Mouse (Mus musculus) granulocyte monocyte progenitor cell, adult 5-6 weeks (primary cell): ENCODE measurements at regions not wholly inside any gene's neighbourhood (a gene's known extent, or its start where the extent isn't known, plus 50 kb on each side); places are given as distances from the start of the nearest gene placed in this dataset.
"Not testable (repeated sequence)": the region's sequence is repeated elsewhere in the genome, so short reads cannot be mapped to it uniquely, and the experiment has no call there.

ENCODE experiments used
- ATAC-seq: replicated peaks from 2 replicates; pipeline ENCODE4 v1.8.0; 2016; ENCODE audit warnings: mild to moderate bottlenecking, moderate TSS enrichment, inconsistent platforms; ENCODE audit not compliant: poor library complexity, severe bottlenecking

DNA sequence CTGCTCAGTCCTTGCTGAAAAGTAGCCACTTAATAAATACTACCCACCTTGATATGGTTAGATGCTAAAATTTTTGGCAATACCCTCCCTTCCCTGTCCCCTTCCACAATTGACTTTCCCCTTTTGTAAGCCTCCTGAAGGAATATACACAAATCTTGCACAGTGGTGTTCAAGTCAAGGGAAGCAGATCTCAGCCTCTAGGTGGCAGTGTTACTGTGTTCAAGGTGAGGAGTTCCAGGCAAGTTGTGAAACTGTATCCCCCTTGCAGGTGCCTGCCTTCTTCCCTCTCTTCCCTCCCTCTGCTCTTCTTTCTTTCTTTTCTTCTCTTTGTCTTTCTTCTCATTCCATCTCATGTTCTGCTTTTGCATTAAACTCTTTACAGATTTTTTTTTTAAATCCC is 239.1 kb downstream of the Sec16b start:
- ATAC-seq = peak; percentile 33; the same call in 1 of the 2 replicates

DNA sequence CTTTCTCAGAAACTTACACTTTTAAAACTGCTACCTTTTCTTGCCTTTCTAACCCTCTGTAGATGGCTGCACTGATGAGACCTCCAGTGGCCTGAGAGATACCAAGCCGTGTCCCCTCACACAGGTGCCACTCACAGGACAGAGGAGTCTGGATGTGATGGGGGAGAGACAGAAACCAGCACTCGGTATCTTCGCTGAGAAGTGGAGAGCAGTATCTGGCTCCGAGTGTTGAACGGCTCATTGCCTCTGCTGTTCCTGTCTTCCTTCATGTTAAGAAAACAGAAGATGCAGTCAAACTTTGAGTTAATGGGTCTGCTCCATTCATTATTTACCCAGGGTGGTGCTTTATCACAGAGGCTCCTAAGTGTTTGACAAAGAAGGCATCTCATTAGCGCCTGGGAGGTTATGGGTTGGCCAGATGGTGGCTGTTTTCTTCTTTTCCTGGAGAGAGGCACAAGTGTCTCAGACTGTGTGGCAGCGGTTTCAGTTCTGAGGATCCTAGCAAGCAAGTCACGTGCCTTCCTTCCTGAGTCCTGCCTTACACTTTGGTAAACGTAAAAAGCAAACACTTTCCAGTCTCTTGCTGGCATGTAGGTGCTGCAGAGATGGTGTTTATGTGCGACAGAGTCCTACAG is 248.6 kb downstream of the Sec16b start:
- no peak for ATAC-seq

- no peak for ATAC-seq
These were observed 250.4 kb downstream of the Sec16b start for GRCm38 (mm10) chr1:157756977-157757376.

- ATAC-seq = no peak
These were observed 251.8 kb downstream of the Sec16b start for GRCm38 (mm10) chr1:157758337-157758736.

GRCm38 (mm10) chr1:157768201-157768600 is 261.7 kb downstream of the Sec16b start:
- ATAC-seq = no peak

- ATAC-seq = no peak
These were observed 291.2 kb downstream of the Sec16b start for GRCm38 (mm10) chr1:157797711-157798110.

- no peak for ATAC-seq
These were observed 292.3 kb downstream of the Sec16b start for GRCm38 (mm10) chr1:157798561-157799553.

DNA sequence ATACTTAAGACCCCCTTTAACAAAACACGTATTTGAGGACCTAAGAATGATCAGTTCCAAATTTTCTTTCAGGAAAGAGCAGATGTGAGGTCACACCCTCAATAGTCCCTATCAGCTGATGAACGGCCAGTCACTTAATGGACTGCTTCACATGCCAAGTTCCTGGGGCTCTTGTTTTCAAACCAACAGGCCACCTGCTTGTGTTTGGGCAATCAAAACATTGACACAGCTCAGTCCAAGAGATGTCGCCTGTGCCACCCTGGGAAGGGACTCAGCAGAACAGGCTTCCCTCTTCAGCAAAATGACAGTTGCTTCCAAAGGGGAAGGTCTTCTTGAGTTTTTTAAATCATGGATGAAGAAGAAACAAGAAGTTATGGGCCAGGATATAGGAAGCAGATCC is 294.6 kb downstream of the Sec16b start:
- ATAC-seq = no peak

GRCm38 (mm10) chr1:157804229-157804628 is 297.7 kb downstream of the Sec16b start:
- ATAC-seq = no peak

- no peak for ATAC-seq
These were observed 299.8 kb downstream of the Sec16b start for GRCm38 (mm10) chr1:157806296-157806695.

DNA sequence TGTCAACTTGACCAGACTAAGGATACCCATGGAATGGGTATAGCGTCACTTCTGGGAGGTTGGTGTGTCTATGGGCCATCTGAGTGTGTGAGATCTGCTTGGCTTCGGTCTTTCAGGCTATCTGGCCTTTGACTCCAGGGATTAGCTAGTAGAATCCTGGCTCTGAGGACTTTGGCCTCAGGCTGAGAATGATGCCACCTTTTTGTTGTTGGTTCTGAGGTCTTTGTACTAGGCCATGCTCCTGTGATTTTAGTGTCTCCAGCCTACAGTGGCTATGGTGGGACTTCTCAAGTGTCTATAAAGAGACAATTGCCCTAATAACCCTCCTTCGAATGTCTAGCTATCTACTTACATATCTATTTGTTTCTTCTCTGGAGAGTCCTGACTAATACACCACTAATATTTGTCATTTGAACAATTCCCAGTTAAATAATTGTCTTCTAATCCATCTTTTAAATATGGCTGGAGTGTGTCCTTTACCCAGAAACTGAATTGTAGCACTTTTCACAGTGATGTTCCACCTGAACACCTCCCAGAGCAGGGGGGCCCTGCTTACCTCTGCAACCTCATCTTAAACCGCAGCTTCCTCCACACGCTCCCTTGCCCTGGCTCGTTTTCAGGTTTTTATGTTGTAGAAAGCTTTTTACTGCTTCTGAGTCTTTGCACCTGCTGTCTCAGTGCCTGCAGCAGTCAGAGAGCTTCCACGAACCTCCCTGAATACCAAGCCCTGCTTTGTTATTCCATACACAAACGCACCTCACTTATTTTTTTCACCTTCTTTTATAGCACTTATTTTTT is 303.3 kb downstream of the Sec16b start:
- no peak for ATAC-seq

DNA sequence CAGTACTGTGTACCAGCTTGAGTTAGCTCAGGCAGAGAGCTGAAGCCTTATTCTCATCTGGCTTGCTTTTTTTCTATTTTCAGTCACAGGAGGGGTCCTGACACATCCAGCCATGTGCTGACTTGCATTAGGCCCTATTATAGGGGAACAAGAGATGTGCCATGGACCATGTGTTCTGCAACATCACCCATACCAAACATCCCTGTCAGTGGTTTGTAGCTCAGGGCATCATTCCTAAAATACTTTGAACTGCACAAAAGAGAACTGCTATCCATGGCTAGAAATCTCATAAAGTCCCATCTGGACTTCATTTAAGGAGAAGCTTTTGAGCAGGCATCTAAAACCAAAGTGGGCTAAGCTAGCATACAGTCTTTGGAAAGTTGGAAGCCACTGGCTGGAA is 304.1 kb downstream of the Sec16b start:
- no peak for ATAC-seq

DNA sequence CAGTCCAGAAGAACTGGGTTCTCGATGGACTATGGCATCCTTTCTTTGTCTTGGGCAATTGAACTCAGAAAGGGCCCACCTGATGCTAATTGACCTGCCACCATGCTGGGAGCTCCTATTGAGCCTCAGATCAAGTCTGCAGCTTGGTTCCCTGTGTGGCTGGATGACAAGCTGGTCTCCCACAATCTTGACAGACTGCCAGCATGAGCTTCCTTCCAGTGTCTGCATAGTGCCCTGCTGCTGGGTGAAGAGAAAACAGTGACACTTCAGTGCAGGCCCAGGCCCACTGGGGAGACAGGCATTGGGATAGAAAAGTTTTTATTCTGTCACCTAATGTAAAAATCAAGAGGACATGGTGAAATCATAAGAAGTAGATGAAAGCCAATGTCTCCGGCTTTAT is 321.4 kb downstream of the Sec16b start:
- no peak for ATAC-seq

DNA sequence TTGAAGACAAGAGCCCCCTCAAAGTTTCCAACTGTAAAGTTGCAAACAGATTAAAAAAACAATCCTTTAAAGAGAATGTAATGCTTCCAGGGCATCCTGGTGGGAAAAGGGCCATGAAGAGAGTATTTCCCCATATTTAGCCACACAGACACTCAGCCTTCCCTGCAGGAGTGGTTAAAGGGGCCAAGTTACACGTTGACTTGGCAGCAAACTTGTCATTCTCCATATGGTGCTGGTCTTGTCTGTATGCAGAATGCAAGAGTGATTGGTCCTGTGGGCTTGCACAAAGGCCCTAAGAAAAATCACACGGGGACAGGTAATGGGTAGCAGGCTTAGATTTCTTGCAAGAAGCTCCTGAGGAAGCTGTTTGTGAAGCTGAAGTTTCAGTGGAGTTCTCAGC is 325.0 kb downstream of the Sec16b start:
- ATAC-seq = no peak

DNA sequence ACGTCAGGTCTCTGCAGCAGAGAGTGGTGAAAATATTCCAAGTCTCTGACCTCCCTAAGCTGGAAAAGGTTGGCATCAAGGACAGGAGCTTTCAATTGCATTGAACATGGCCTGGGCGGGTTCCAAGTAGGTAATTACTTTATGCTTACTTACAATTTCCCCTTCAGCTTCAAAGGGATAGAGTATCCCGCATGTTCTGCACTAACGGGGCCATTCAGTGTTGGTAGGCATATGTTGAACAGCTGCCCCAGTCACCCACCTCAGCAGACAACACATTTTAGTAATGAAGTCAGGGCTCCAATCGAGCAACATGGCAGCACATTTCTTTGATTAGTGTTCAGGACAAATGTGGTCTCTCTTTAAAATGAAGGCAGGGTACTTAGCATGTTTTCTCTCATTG is 366.2 kb downstream of the Sec16b start:
- ATAC-seq = no peak

GRCm38 (mm10) chr1:157875006-157875405 is 368.5 kb downstream of the Sec16b start:
- no peak for ATAC-seq

GRCm38 (mm10) chr1:157877117-157877516 is 370.6 kb downstream of the Sec16b start:
- ATAC-seq = not testable (repeated sequence)

DNA sequence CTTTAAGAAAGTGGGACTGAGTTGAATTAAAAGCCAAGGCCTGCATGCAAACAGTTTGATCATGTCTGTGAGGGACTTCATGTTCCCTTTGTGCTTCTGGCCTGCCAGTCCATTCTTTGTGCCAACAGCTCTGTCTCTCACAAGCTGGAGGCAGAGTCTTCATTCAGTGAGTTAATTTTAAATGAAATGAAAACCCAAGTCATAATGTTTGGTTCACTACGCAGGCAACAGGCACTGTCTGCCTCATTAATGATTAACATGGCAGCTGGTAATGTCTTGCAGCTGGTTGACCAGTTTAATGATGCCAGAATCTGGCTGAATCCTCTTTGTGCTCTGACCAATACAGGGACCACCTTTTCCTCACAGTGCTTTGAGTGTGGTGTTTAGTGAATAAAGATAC is 380.6 kb downstream of the Sec16b start:
- ATAC-seq = no peak

- ATAC-seq = no peak
These were observed 382.0 kb downstream of the Sec16b start for GRCm38 (mm10) chr1:157888573-157888972.

DNA sequence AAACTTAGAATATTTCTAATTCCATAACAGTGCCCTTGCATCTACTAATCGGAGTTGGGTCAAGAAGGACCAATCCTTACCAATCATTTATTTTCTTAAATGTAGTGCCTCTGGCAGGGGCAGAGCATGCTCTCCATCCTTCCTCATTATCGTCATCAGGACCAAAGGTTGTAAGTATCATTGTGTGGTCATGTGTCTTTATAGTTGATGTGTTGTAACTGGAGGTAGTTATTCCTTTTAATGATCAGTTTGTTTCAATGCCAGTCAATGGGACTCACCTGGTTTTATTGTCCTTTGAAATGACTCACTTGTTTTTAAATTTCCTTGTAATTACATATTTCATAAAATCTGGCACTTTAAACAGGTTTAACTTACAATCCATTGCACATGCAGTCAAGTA is 399.6 kb downstream of the Sec16b start:
- no peak for ATAC-seq
